Mouse (Mus musculus): ENCODE measurements around the gene Rabgap1l. TPM values are rescaled to one million over a fixed set of nuclear protein-coding genes. Genes with fewer than 3 reads are reported as not detected.

Gene Rabgap1l
- polyA plus RNA-seq, 1 experiment: 17.9 TPM

DNA sequence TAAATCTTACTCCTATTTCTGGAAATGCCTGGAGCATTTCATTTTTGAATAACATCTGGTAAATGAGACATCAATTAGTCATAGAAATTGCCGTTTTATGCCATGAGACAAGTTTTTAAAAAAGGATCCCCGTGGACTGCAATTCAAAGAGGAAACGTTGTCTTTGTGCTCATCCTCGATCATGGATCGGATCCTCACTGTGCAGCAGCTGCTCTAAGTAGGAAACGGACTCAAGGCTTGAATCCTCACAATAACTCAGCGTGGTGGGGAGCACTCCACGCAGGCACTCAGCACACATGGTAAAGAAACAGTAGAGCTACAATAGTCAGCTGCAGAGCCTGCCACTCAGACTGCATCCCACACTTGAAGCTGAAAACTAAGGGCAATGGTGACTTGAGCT is 616.1 kb downstream of the Rabgap1l start:
- TF ChIP-seq GATA1 (IDR thresholded peaks at IDR 0.05; ENCODE audit: low read length): no peak

Other genes starting within 250 kb of the Rabgap1l start
- 1.1 and 1.2 TPM in 2 replicates for gene Rc3h1, start 113.2 kb upstream of the Rabgap1l start, polyA plus RNA-seq (2012)
- 0.09 TPM in 1 of 2 replicates, not detected in the other for gene Serpinc1, start 185.4 kb upstream of the Rabgap1l start, polyA plus RNA-seq (2012)
- 0.15 and 0.17 TPM in 2 replicates for gene Zbtb37, start 241.6 kb upstream of the Rabgap1l start, polyA plus RNA-seq (2012)